Mouse (Mus musculus) midbrain, embryonic 15.5 days (tissue): ENCODE measurements around the gene Enox1. TPM values are rescaled to one million over a fixed set of nuclear protein-coding genes. Genes with fewer than 3 reads are reported as not detected.

Experiments
- ATAC-seq: fragments of 200-750 bp; cut with Nextera tagmentation; replicated peaks from 2 replicates; pipeline ENCODE4 v1.8.0; 2017; ENCODE audit warnings: moderate TSS enrichment
- H3K27ac ChIP-seq: fragments of 300-500 bp; sonication (generic); 2 replicates; pipeline ENCODE4 v1.5.1; 2015; ENCODE audit warnings: mild to moderate bottlenecking, inconsistent platforms
- H3K27me3 ChIP-seq: fragments of 300-500 bp; sonication (generic); replicated peaks from 2 replicates; pipeline ENCODE4 v1.6.1; 2015; ENCODE audit warnings: inconsistent platforms
- H3K36me3 ChIP-seq: fragments of 300-500 bp; sonication (generic); replicated peaks from 2 replicates; pipeline ENCODE4 v1.6.1; 2015; ENCODE audit warnings: inconsistent platforms
- H3K4me1 ChIP-seq: fragments of 300-500 bp; sonication (generic); 2 replicates; pipeline ENCODE4 v1.6.1; 2015; ENCODE audit warnings: inconsistent platforms
- H3K4me2 ChIP-seq: fragments of 300-500 bp; sonication (generic); 2 replicates; pipeline ENCODE4 v1.6.1; 2015; ENCODE audit warnings: inconsistent platforms, mild to moderate bottlenecking, moderate library complexity
- H3K4me3 ChIP-seq: fragments of 300-500 bp; sonication (generic); 2 replicates; pipeline ENCODE4 v1.5.1; 2015; ENCODE audit warnings: mild to moderate bottlenecking, inconsistent platforms
- H3K9ac ChIP-seq: fragments of 300-500 bp; sonication (generic); 2 replicates; pipeline ENCODE4 v1.6.1; 2015; ENCODE audit warnings: mild to moderate bottlenecking, inconsistent platforms
- H3K9me3 ChIP-seq: fragments of 300-500 bp; sonication (generic); 2 replicates; pipeline ENCODE4 v1.6.1; 2016; ENCODE audit warnings: inconsistent platforms
- WGBS: fragments of 180-500 bp; shearing (Covaris S2); methylation state at CpG from one replicate; pipeline ENCODE4 v1.1.7; 2015; ENCODE audit warnings: mixed read lengths; 5-methylcytosine and 5-hydroxymethylcytosine counted together
- polyA plus RNA-seq: library from polyadenylated mRNA; unstranded; fragments of >200 nt; fragmentation: Nextera tagmentation; extraction: Ambion mirVana; gene quantifications from 2 replicates; pipeline ENCODE4 v1.2.1, GENCODE M21; 2015

Enox1 gene
- polyA plus RNA-seq, 1 experiment from 2014 or later: 47.6 TPM

- 67% methylated on average over 9 of the region's 9 CpGs for WGBS
- no peaks in the 10 kb centered on the region for H3K9me3 ChIP-seq
- H3K9ac ChIP-seq: no peak overlapping the region
- no peaks in the 10 kb centered on the region for H3K36me3 ChIP-seq
- H3K4me3 ChIP-seq: no peak overlapping the region
- ATAC-seq: no peak
- no peaks in the 10 kb centered on the region for H3K27me3 ChIP-seq
- no peak overlapping the region for H3K4me2 ChIP-seq
- no peak overlapping the region for H3K27ac ChIP-seq
- H3K4me1 ChIP-seq: no peaks in the 10 kb centered on the region
Measured at GRCm38 (mm10) chr14:77714931-77715535, 558.5 kb downstream of the Enox1 start.

GRCm38 (mm10) chr14:77716981-77717380 lies 560.4 kb downstream of the Enox1 start:
- no peaks in the 10 kb centered on the region for H3K4me1 ChIP-seq
- WGBS: 84% methylated on average over 5 of the region's 5 CpGs
- ATAC-seq: no peak
- no peaks in the 10 kb centered on the region for H3K9me3 ChIP-seq
- no peak overlapping the region for H3K27ac ChIP-seq
- no peaks in the 10 kb centered on the region for H3K27me3 ChIP-seq
- no peak overlapping the region for H3K4me2 ChIP-seq
- H3K4me3 ChIP-seq: no peak overlapping the region
- H3K9ac ChIP-seq: no peak overlapping the region
- no peaks in the 10 kb centered on the region for H3K36me3 ChIP-seq

DNA sequence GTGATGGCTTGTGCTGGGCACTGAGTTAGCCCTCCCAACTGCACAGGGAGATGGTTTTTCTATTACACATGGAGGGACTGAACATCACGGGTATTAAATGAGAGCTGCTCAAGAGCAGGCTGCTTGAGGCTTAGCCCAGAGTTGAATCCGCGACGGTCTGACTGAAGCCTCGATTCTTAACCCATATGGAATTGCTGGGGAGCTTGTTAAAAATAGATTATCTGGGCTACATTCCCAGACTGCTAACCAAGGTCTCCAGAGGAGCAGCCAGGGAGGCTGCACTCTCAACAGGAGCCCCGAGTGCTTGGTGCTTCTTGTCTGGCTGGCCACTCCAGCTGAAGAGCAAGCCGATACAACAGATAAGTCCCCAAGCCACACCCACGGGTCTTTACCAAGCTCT lies 562.3 kb downstream of the Enox1 start:
- Histone ChIP-seq H3K4me1 (no peaks in the 10 kb centered on the region), H3K27me3 (no peaks in the 10 kb centered on the region), H3K9ac (no peak overlapping the region), H3K27ac (no peak overlapping the region), H3K9me3 (no peaks in the 10 kb centered on the region), H3K36me3 (no peaks in the 10 kb centered on the region), H3K4me2 (no peak overlapping the region), H3K4me3 (no peak overlapping the region)
- WGBS: 57% methylated on average over 8 of the region's 8 CpGs
- ATAC-seq: no peak

DNA sequence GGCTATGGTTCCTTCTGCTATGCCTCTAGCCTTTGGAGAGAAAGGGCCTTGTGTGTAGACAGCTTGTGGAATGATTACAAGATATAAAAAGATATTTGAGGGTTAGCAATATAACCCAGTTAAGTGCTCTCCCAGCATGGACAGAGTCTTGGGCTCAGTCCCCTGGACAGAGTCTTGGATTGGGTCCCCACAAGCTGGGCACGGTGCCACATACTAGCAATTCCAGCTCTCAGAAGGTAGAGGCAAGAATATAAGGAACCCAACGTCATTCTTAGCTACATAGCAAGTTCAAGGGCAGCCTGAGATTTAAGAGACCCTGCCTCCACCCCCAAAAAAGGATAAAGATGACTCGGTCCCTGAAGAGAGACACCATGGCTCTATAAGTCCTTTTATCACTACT lies 581.5 kb downstream of the Enox1 start:
- Histone ChIP-seq H3K9ac (no peak overlapping the region), H3K4me1 (no peaks in the 10 kb centered on the region), H3K4me3 (no peak overlapping the region), H3K9me3 (no peaks in the 10 kb centered on the region), H3K4me2 (no peak overlapping the region), H3K27ac (no peak overlapping the region), H3K36me3 (no peaks in the 10 kb centered on the region), H3K27me3 (no peaks in the 10 kb centered on the region)
- ATAC-seq: no peak
- 83% methylated on average over 3 of the region's 3 CpGs for WGBS

DNA sequence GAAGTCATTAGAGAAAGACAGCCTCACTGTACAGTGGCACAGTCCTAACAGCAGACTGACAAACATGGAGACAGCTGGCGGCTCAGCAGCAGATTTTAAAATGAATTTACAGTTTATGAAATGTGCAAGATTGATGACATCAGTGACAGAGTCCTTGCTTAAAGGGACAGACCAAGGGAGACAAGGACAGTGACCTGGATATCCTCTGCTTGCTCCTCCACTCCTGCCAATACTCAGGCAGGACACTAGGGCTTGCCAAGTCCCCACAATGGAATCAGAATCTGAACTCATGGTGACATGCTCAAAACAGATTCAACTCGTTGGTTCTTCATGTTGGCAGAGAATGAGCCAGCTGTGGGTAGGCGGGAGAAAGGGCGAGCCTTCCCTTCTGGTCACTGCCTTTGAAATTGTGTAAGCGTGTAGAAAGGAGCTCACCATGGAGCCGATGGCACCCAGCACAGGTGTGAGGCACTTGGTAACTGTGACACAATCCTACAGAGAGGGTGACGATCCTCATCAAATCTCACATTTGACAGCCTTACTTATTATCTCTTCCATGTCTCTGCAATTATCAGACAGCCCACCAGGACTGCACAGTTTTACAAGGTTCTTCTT lies 582.3 kb downstream of the Enox1 start:
- WGBS: 87% methylated on average over 7 of the region's 7 CpGs
- no peak overlapping the region for H3K9ac ChIP-seq
- no peak overlapping the region for H3K27ac ChIP-seq
- H3K4me2 ChIP-seq: no peak overlapping the region
- no peaks in the 10 kb centered on the region for H3K4me1 ChIP-seq
- H3K9me3 ChIP-seq: no peaks in the 10 kb centered on the region
- no peak for ATAC-seq
- no peak overlapping the region for H3K4me3 ChIP-seq
- no peaks in the 10 kb centered on the region for H3K27me3 ChIP-seq
- H3K36me3 ChIP-seq: no peaks in the 10 kb centered on the region

DNA sequence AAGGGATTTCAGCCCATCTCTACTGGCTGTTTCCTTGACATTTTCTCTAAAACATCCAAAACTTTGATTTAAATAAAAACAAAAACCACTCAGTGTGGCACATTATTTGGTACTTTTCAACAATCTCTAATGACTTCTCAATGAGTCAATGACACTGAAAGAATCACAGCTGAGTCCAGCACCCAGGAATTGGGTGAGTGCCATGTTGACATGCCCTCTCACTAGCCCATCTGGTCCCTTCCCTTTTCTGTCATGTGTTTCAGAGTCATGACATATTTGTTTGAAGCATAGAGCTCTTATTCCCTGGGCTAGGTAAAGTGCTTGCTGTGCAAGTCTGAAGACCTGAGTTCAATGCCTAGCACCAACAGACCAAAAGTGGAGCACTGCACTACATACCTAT lies 582.8 kb downstream of the Enox1 start:
- H3K27me3 ChIP-seq: no peaks in the 10 kb centered on the region
- no peak overlapping the region for H3K4me2 ChIP-seq
- no peaks in the 10 kb centered on the region for H3K9me3 ChIP-seq
- no peaks in the 10 kb centered on the region for H3K4me1 ChIP-seq
- ATAC-seq: no peak
- no peaks in the 10 kb centered on the region for H3K36me3 ChIP-seq
- H3K4me3 ChIP-seq: no peak overlapping the region
- no peak overlapping the region for H3K27ac ChIP-seq
- H3K9ac ChIP-seq: no peak overlapping the region

DNA sequence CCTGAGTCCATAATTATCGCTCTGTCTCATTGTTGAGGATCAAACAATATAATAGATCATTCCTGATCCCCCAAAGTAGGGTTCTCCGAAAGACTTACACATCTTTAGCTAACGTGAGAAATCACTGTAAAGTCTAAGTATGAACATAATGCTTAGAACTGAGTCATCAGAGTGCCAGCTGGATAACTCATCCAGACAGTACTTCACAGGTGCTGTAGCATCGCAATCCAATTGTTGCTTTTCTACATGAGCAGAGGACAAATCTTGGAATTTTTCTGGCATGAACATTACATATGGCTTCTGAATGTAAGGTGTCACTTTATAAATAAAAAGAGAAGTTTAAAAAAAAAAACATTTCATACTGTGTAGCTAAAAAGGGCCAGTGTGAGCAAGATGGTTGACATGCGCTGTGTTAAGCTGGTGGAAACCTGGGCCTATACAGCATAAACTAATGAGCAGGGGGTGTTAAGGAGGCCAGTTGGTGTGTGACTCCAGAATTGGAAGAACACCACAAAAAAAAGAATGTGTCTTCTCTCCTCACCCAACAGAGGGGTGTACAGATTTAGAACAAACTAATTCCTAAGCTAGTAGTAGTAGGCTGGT lies 588.2 kb downstream of the Enox1 start:
- Histone ChIP-seq H3K4me3 (no peak overlapping the region), H3K9me3 (no peaks in the 10 kb centered on the region), H3K27ac (no peak overlapping the region), H3K27me3 (no peaks in the 10 kb centered on the region), H3K4me2 (no peak overlapping the region), H3K9ac (no peak overlapping the region), H3K36me3 (no peaks in the 10 kb centered on the region), H3K4me1 (no peaks in the 10 kb centered on the region)
- 95% methylated on average over 5 of the region's 5 CpGs for WGBS
- no peak for ATAC-seq

- no peak for ATAC-seq
- H3K9ac ChIP-seq: no peak overlapping the region
Measured at GRCm38 (mm10) chr14:77748920-77749319, 592.4 kb downstream of the Enox1 start.

More at GRCm38 (mm10) chr14:77748920-77749319, 592.4 kb downstream of the Enox1 start:
- no peaks in the 10 kb centered on the region for H3K4me1 ChIP-seq
- no peak overlapping the region for H3K4me2 ChIP-seq
- no peaks in the 10 kb centered on the region for H3K9me3 ChIP-seq
- H3K36me3 ChIP-seq: no peaks in the 10 kb centered on the region
- H3K27me3 ChIP-seq: no peaks in the 10 kb centered on the region
- H3K4me3 ChIP-seq: no peak overlapping the region
- H3K27ac ChIP-seq: no peak overlapping the region

Other genes starting within 250 kb of the Enox1 start
- gene Ccdc122, start 120.0 kb upstream of the Enox1 start, polyA plus RNA-seq: 0.68 and 0.93 TPM in 2 replicates
- gene Lacc1, start 119.9 kb upstream of the Enox1 start, polyA plus RNA-seq: 2.3 and 2.5 TPM in 2 replicates